8 mouse cellular contexts compared by ENCODE assay signal in the genomic region with DNA sequence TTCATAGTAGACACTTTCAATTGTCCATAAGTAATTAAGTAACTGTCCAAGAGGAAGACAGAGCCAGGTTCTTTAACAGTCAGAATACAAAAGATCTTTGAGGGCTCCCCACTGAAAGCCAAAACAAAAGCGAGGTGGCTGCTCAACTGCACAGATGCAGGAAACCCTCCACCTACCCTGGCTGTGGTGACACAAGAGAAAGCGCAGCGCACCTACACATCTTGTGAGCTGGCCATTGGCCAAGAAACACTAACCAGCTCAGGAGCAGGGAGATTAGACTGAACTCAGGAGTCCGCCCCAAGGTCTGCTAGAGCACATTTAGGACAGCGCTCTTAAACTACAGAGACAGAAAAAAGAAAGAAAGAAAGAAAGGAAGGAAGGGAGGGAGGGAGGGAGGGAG.
A peak's percentile ranks its signal among the peaks of the same experiment; 100 is the strongest.
DNase-seq lines count a peak whose midpoint lies in the region; ATAC-seq lines count a peak whose summit lies in the region.

No protein-coding gene starts in this region.

- 44% methylated on average over 5 of the region's 5 CpGs for WGBS in limb, embryonic 12.5 days
- WGBS in limb, embryonic 10.5 days, result 83% methylated on average over 5 of the region's 5 CpGs
- 64% methylated on average over 4 of the region's 5 CpGs for WGBS in kidney, embryonic 14.5 days
- WGBS in stomach, embryonic 16.5 days, result 23% methylated on average over 5 of the region's 5 CpGs
- WGBS in hindbrain, embryonic 10.5 days, result 65% methylated on average over 5 of the region's 5 CpGs
- WGBS in hindbrain, embryonic 14.5 days, result 42% methylated on average over 5 of the region's 5 CpGs

- no peak overlapping the region for H3K4me3 ChIP-seq in limb, embryonic 12.5 days (replicated peaks)
- no peak overlapping the region for H3K4me3 ChIP-seq in limb, embryonic 10.5 days
- H3K4me3 ChIP-seq in kidney, embryonic 14.5 days (ENCODE audit: low read length), result no peak overlapping the region
- H3K4me3 ChIP-seq in stomach, embryonic 16.5 days (replicated peaks; ENCODE audit: low read length), result no peak overlapping the region
- no peak overlapping the region for H3K4me3 ChIP-seq in hindbrain, embryonic 10.5 days
- H3K4me3 ChIP-seq in hindbrain, embryonic 14.5 days (replicated peaks; ENCODE audit: low read length), result no peak overlapping the region

- H3K9me3 ChIP-seq in limb, embryonic 12.5 days, result no peaks in the 10 kb centered on the region
- H3K9me3 ChIP-seq in limb, embryonic 10.5 days (replicated peaks), result no peaks in the 10 kb centered on the region
- H3K9me3 ChIP-seq in kidney, embryonic 14.5 days (ENCODE audit: control insufficient read depth, low read length), result no peaks in the 10 kb centered on the region
- H3K9me3 ChIP-seq in stomach, embryonic 16.5 days (replicated peaks; ENCODE audit: control insufficient read depth, low read length), result no peaks in the 10 kb centered on the region
- H3K9me3 ChIP-seq in hindbrain, embryonic 10.5 days, result no peaks in the 10 kb centered on the region
- no peaks in the 10 kb centered on the region for H3K9me3 ChIP-seq in hindbrain, embryonic 14.5 days (ENCODE audit: control insufficient read depth, low read length)

- peak overlapping the region; percentile 31; the same call in 1 of the 2 replicates for H3K27ac ChIP-seq in limb, embryonic 12.5 days
- H3K27ac ChIP-seq in limb, embryonic 10.5 days, result no peak overlapping the region
- no peak overlapping the region for H3K27ac ChIP-seq in kidney, embryonic 14.5 days (ENCODE audit: low read depth, low read length)
- no peak overlapping the region for H3K27ac ChIP-seq in stomach, embryonic 16.5 days (ENCODE audit: low read length)
- no peak overlapping the region for H3K27ac ChIP-seq in hindbrain, embryonic 10.5 days
- H3K27ac ChIP-seq in hindbrain, embryonic 14.5 days, result no peak overlapping the region

- DNase-seq in limb, embryonic 10.5 days (ENCODE audit: low spot score), result no peak
- DNase-seq in heart, adult 11 months, result peak; percentile 97
- no peak for DNase-seq in hindbrain, embryonic 10.5 days (ENCODE audit: low spot score)
- no peak for DNase-seq in hindbrain, embryonic 14.5 days (ENCODE audit: low spot score)
- no peak for DNase-seq in cerebellum, postnatal 36 days

- no peak for ATAC-seq in limb, embryonic 12.5 days (ENCODE audit: insufficient number of reproducible peaks, insufficient read depth, low FRiP score, low TSS enrichment, low read depth)
- peak; percentile 55; the same call in 1 of the 2 replicates for ATAC-seq in kidney, embryonic 14.5 days (ENCODE audit: low FRiP score, low TSS enrichment)
- ATAC-seq in stomach, embryonic 16.5 days (ENCODE audit: insufficient read depth, low FRiP score), result peak; percentile 77
- ATAC-seq in hindbrain, embryonic 14.5 days (ENCODE audit: low FRiP score), result no peak

- no peak overlapping the region for H3K9ac ChIP-seq in limb, embryonic 12.5 days (replicated peaks)
- H3K9ac ChIP-seq in kidney, embryonic 14.5 days (ENCODE audit: low read depth, low read length), result no peak overlapping the region
- no peak overlapping the region; the same call in 1 of the 2 replicates for H3K9ac ChIP-seq in stomach, embryonic 16.5 days (ENCODE audit: low read length)
- H3K9ac ChIP-seq in hindbrain, embryonic 14.5 days, result no peak overlapping the region

- H3K4me1 ChIP-seq in limb, embryonic 12.5 days (replicated peaks), result peaks cover 27% of the 10 kb centered on the region; the same call in 1 of the 2 replicates
- H3K4me1 ChIP-seq in limb, embryonic 10.5 days, result no peaks in the 10 kb centered on the region
- no peaks in the 10 kb centered on the region for H3K4me1 ChIP-seq in kidney, embryonic 14.5 days (ENCODE audit: control insufficient read depth, insufficient read depth, low read length)
- peaks cover 9% of the 10 kb centered on the region for H3K4me1 ChIP-seq in stomach, embryonic 16.5 days (ENCODE audit: control insufficient read depth, insufficient read depth, low read length)
- peaks cover 5% of the 10 kb centered on the region for H3K4me1 ChIP-seq in hindbrain, embryonic 10.5 days (replicated peaks)
- H3K4me1 ChIP-seq in hindbrain, embryonic 14.5 days (replicated peaks; ENCODE audit: control insufficient read depth, insufficient read depth, low read length), result no peaks in the 10 kb centered on the region

- H3K4me2 ChIP-seq in limb, embryonic 12.5 days, result no peak overlapping the region
- H3K4me2 ChIP-seq in kidney, embryonic 14.5 days (replicated peaks; ENCODE audit: low read depth, low read length), result no peak overlapping the region
- H3K4me2 ChIP-seq in stomach, embryonic 16.5 days (ENCODE audit: low read depth, low read length), result no peak overlapping the region
- no peak overlapping the region for H3K4me2 ChIP-seq in hindbrain, embryonic 14.5 days (replicated peaks)

- H3K36me3 ChIP-seq in limb, embryonic 12.5 days, result no peaks in the 10 kb centered on the region
- no peaks in the 10 kb centered on the region for H3K36me3 ChIP-seq in limb, embryonic 10.5 days
- no peaks in the 10 kb centered on the region for H3K36me3 ChIP-seq in kidney, embryonic 14.5 days (ENCODE audit: control insufficient read depth, insufficient read depth, low read length)
- no peaks in the 10 kb centered on the region for H3K36me3 ChIP-seq in stomach, embryonic 16.5 days (ENCODE audit: control insufficient read depth, insufficient read depth, low read length)
- no peaks in the 10 kb centered on the region for H3K36me3 ChIP-seq in hindbrain, embryonic 10.5 days
- H3K36me3 ChIP-seq in hindbrain, embryonic 14.5 days (replicated peaks; ENCODE audit: control insufficient read depth, insufficient read depth), result no peaks in the 10 kb centered on the region

- H3K27me3 ChIP-seq in limb, embryonic 12.5 days, result no peaks in the 10 kb centered on the region
- H3K27me3 ChIP-seq in limb, embryonic 10.5 days (ENCODE audit: low read depth, poor library complexity, severe bottlenecking), result no peaks in the 10 kb centered on the region
- H3K27me3 ChIP-seq in kidney, embryonic 14.5 days (ENCODE audit: control insufficient read depth, insufficient read depth, low read length), result no peaks in the 10 kb centered on the region
- H3K27me3 ChIP-seq in stomach, embryonic 16.5 days (ENCODE audit: control insufficient read depth, insufficient read depth, low read length), result no peaks in the 10 kb centered on the region
- H3K27me3 ChIP-seq in hindbrain, embryonic 10.5 days (ENCODE audit: insufficient read depth, poor library complexity, severe bottlenecking), result no peaks in the 10 kb centered on the region
- H3K27me3 ChIP-seq in hindbrain, embryonic 14.5 days (ENCODE audit: control insufficient read depth, insufficient read depth, low read length), result no peaks in the 10 kb centered on the region

Comparison
In these comparisons a context has a peak if more than half of its experiments do, and no peak if none do; other contexts are left out.
1. ATAC-seq: peak in kidney, embryonic 14.5 days (single experiment) and stomach, embryonic 16.5 days (single experiment); none in limb, embryonic 12.5 days (single experiment) and hindbrain, embryonic 14.5 days (single experiment).